Mouse (Mus musculus) midbrain, embryonic 16.5 days (tissue): ENCODE data around the gene Foxr1. TPM values are rescaled to one million over a fixed set of nuclear protein-coding genes. Genes with fewer than 3 reads are reported as not detected.

Source experiments
- ATAC-seq: fragments of 200-750 bp; cut with Nextera tagmentation; 2 replicates; pipeline ENCODE4 v1.8.0; 2017; ENCODE audit warnings: moderate TSS enrichment
- H3K27ac ChIP-seq: fragments of 300-500 bp; sonication (generic); 2 replicates; pipeline ENCODE4 v1.5.1; 2014; ENCODE audit warnings: mild to moderate bottlenecking, low read length, mixed read lengths
- H3K27me3 ChIP-seq: fragments of 300-500 bp; sonication (generic); 2 replicates; pipeline ENCODE4 v1.6.1; 2014; ENCODE audit warnings: low read depth, low read length, mixed read lengths; ENCODE audit not compliant: control insufficient read depth, insufficient read depth
- H3K36me3 ChIP-seq: fragments of 300-500 bp; sonication (generic); 2 replicates; pipeline ENCODE4 v1.6.1; 2014; ENCODE audit warnings: mild to moderate bottlenecking, low read length, moderate library complexity, mixed read lengths; ENCODE audit not compliant: control insufficient read depth, insufficient read depth
- H3K4me1 ChIP-seq: fragments of 300-500 bp; sonication (generic); 2 replicates; pipeline ENCODE4 v1.6.1; 2014; ENCODE audit warnings: mild to moderate bottlenecking, low read length, mixed read lengths; ENCODE audit not compliant: control insufficient read depth, insufficient read depth
- H3K4me2 ChIP-seq: fragments of 300-500 bp; sonication (generic); 2 replicates; pipeline ENCODE4 v1.6.1; 2014; ENCODE audit warnings: mild to moderate bottlenecking, low read length, mixed read lengths
- H3K4me3 ChIP-seq: fragments of 300-500 bp; sonication (generic); 2 replicates; pipeline ENCODE4 v1.5.1; 2014; ENCODE audit warnings: low read depth, mild to moderate bottlenecking, low read length, moderate library complexity, mixed read lengths
- H3K9ac ChIP-seq: fragments of 300-500 bp; sonication (generic); 2 replicates; pipeline ENCODE4 v1.6.1; 2014; ENCODE audit warnings: low read depth, low read length, mixed read lengths
- H3K9me3 ChIP-seq: fragments of 300-500 bp; sonication (generic); replicated peaks from 2 replicates; pipeline ENCODE4 v1.6.1; 2014; ENCODE audit warnings: mild to moderate bottlenecking, low read length, mixed read lengths; ENCODE audit not compliant: control insufficient read depth, poor library complexity, severe bottlenecking
- WGBS: fragments of 180-500 bp; shearing (Covaris S2); extraction: QIAGEN DNeasy Blood & Tissue Kit; methylation state at CpG from one replicate; pipeline ENCODE4 v1.1.7; 2014; 5-methylcytosine and 5-hydroxymethylcytosine counted together
- polyA plus RNA-seq: library from polyadenylated mRNA; unstranded; fragments of >200 nt; fragmentation: Nextera tagmentation; extraction: Ambion mirVana; gene quantifications from 2 replicates; pipeline ENCODE4 v1.2.1, GENCODE M21; 2015

Foxr1 gene
- polyA plus RNA-seq: not detected in 2 replicates

- no peak within 1 kb of the TSS for H3K4me2 ChIP-seq
- H3K9ac ChIP-seq: no peak within 1 kb of the TSS
- 84% methylated on average over 19 of the region's 19 CpGs for WGBS
- H3K9me3 ChIP-seq: no peaks in the 10 kb centered on the region
- ATAC-seq: no peak
- no peak within 1 kb of the TSS for H3K27ac ChIP-seq
- no peaks in the 10 kb centered on the region for H3K4me1 ChIP-seq
- H3K36me3 ChIP-seq: no peaks in the 10 kb centered on the region
- no peak within 1 kb of the TSS for H3K4me3 ChIP-seq
- H3K27me3 ChIP-seq: no peaks in the 10 kb centered on the region
Measured at GRCm38 (mm10) chr9:44440961-44441360, at the start of gene Foxr1. Gene Foxr1 (minus strand): TSS chr9:44441136.

- no peak overlapping the region for H3K4me3 ChIP-seq
- no peak for ATAC-seq
- H3K4me2 ChIP-seq: peak overlapping the region; percentile 93
- H3K4me1 ChIP-seq: peaks cover 79% of the 10 kb centered on the region
- H3K36me3 ChIP-seq: no peaks in the 10 kb centered on the region; the same call in 1 of the 2 replicates
- H3K9me3 ChIP-seq: no peaks in the 10 kb centered on the region
- WGBS: 21% methylated on average over 13 of the region's 17 CpGs
- no peaks in the 10 kb centered on the region for H3K27me3 ChIP-seq
- H3K27ac ChIP-seq: peak overlapping the region; percentile 54
- H3K9ac ChIP-seq: peak overlapping the region; percentile 52; the same call in 1 of the 2 replicates
Measured at GRCm38 (mm10) chr9:44490086-44490967, 49.4 kb upstream of the Foxr1 start.

- peak overlapping the region; percentile 93 for H3K4me2 ChIP-seq
- H3K27me3 ChIP-seq: no peaks in the 10 kb centered on the region
- no peaks in the 10 kb centered on the region for H3K9me3 ChIP-seq
- 6% methylated on average over 17 of the region's 17 CpGs for WGBS
- no peak for ATAC-seq
- H3K4me3 ChIP-seq: no peak overlapping the region
- H3K4me1 ChIP-seq: peaks cover 85% of the 10 kb centered on the region
- H3K27ac ChIP-seq: peak overlapping the region; percentile 54
- peak overlapping the region; percentile 52 for H3K9ac ChIP-seq
- no peaks in the 10 kb centered on the region; the same call in 1 of the 2 replicates for H3K36me3 ChIP-seq
Measured at GRCm38 (mm10) chr9:44489651-44490085, 48.7 kb upstream of the Foxr1 start.

- Histone ChIP-seq H3K27ac (peak overlapping the region; percentile 56), H3K36me3 (no peaks in the 10 kb centered on the region; the same call in 1 of the 2 replicates), H3K9ac (peak overlapping the region; percentile 52), H3K4me3 (no peak overlapping the region), H3K4me2 (peak overlapping the region; percentile 93), H3K27me3 (no peaks in the 10 kb centered on the region), H3K9me3 (no peaks in the 10 kb centered on the region), H3K4me1 (peaks cover 85% of the 10 kb centered on the region)
- whole genome bisulfite sequencing: 9% methylated on average over 5 of the region's 5 CpGs
- ATAC-seq: no peak; the same call in 1 of the 2 replicates
Measured at GRCm38 (mm10) chr9:44488855-44489381, 48.0 kb upstream of the Foxr1 start.

GRCm38 (mm10) chr9:44488416-44488815 lies 47.5 kb upstream of the Foxr1 start:
- WGBS: 19% methylated on average over 8 of the region's 8 CpGs
- no peak overlapping the region for H3K4me3 ChIP-seq
- H3K4me1 ChIP-seq: peaks cover 80% of the 10 kb centered on the region
- H3K36me3 ChIP-seq: no peaks in the 10 kb centered on the region; the same call in 1 of the 2 replicates
- H3K27ac ChIP-seq: peak overlapping the region; percentile 56
- H3K27me3 ChIP-seq: no peaks in the 10 kb centered on the region
- H3K9me3 ChIP-seq: no peaks in the 10 kb centered on the region
- H3K9ac ChIP-seq: peak overlapping the region; percentile 52
- peak overlapping the region; percentile 93 for H3K4me2 ChIP-seq
- no peak for ATAC-seq

- Histone ChIP-seq H3K4me1 (peaks cover 71% of the 10 kb centered on the region), H3K9ac (peak overlapping the region; percentile 49; the same call in 1 of the 2 replicates), H3K36me3 (no peaks in the 10 kb centered on the region; the same call in 1 of the 2 replicates), H3K27ac (peak overlapping the region; percentile 56; the same call in 1 of the 2 replicates), H3K27me3 (no peaks in the 10 kb centered on the region), H3K9me3 (no peaks in the 10 kb centered on the region), H3K4me2 (peak overlapping the region; percentile 93), H3K4me3 (peak overlapping the region; percentile 24)
- WGBS: 9% methylated on average over 7 of the region's 7 CpGs
- ATAC-seq: no peak
Measured at GRCm38 (mm10) chr9:44487441-44487840, 46.5 kb upstream of the Foxr1 start.

GRCm38 (mm10) chr9:44486741-44487421 lies 45.9 kb upstream of the Foxr1 start:
- 17% methylated on average over 15 of the region's 15 CpGs for WGBS
- peaks cover 76% of the 10 kb centered on the region for H3K4me1 ChIP-seq
- no peaks in the 10 kb centered on the region for H3K9me3 ChIP-seq
- peak overlapping the region; percentile 49 for H3K9ac ChIP-seq
- no peak for ATAC-seq
- no peaks in the 10 kb centered on the region for H3K27me3 ChIP-seq
- peak overlapping the region; percentile 24 for H3K4me3 ChIP-seq
- peak overlapping the region; percentile 56; the same call in 1 of the 2 replicates for H3K27ac ChIP-seq
- H3K36me3 ChIP-seq: no peaks in the 10 kb centered on the region; the same call in 1 of the 2 replicates
- H3K4me2 ChIP-seq: peak overlapping the region; percentile 93

GRCm38 (mm10) chr9:44486335-44486734 lies 45.4 kb upstream of the Foxr1 start:
- Histone ChIP-seq H3K27ac (no peak overlapping the region), H3K4me3 (peak overlapping the region; percentile 24), H3K27me3 (no peaks in the 10 kb centered on the region), H3K4me1 (peaks cover 76% of the 10 kb centered on the region), H3K36me3 (no peaks in the 10 kb centered on the region), H3K4me2 (peak overlapping the region; percentile 93), H3K9me3 (no peaks in the 10 kb centered on the region), H3K9ac (peak overlapping the region; percentile 49)
- 16% methylated on average over 3 of the region's 3 CpGs for WGBS
- ATAC-seq: no peak
